Mouse (Mus musculus): Measurements from ENCODE around the gene Intu.

DNA sequence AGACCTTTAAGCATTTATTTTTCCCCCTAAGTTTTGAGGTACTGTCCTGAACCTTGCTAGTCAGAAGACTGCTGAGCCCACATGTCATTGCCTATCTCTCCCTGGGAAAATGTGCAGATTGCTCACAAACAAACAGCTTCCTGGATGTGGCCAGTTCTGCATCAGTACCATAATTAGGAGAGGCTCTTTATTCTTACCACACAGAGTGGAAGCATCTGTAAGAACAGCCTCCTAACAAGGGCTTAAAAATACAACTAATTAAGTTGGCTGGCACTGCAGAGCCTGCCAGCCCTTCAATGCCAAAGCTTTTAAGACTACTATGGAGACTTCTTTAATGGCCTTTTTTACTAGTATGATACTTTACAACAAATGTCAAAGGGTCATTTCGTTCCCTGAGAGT, 142.4 kb downstream of the Intu start:
- no peak for TF ChIP-seq CTCF (IDR thresholded peaks at IDR 0.05; ENCODE audit: control insufficient read depth, insufficient read depth, low read length)
- TF ChIP-seq POLR2A (IDR thresholded peaks at IDR 0.05; ENCODE audit: borderline replicate concordance, control insufficient read depth, low read depth, low read length) = no peak

Measured in bone marrow, adult 2 months (tissue).